Mouse (Mus musculus): ENCODE measurements around the gene Adap2.

- no peak for TF ChIP-seq EP300 (IDR thresholded peaks at IDR 0.05; ENCODE audit: low read depth)
- no peak for TF ChIP-seq CTCF (IDR thresholded peaks at IDR 0.05; ENCODE audit: low read depth)
These were observed 14.2 kb downstream of the Adap2 start for GRCm38 (mm10) chr11:80168121-80168520.

All from liver, postnatal 0 days (tissue).